Mouse (Mus musculus) heart, postnatal 4 days (tissue): ENCODE data around the gene Chmp4b. TPM values are rescaled to one million over a fixed set of nuclear protein-coding genes. Genes with fewer than 3 reads are reported as not detected.

Source experiments
- DNase-seq: peaks from one replicate; pipeline ENCODE4 v3.0.0; 2021
- total RNA-seq, 2 experiments: library from RNA; stranded (reverse); gene quantifications; 2 replicates each; pipeline ENCODE4 v1.2.3; 2021

Chmp4b gene
- total RNA-seq, 2 experiments from 2014 or later = 133 to 134 TPM

GRCm38 (mm10) chr2:154684901-154685470, 33.5 kb downstream of the Chmp4b start:
- DNase-seq = no peak

GRCm38 (mm10) chr2:154685772-154686171, 34.3 kb downstream of the Chmp4b start:
- DNase-seq = no peak

GRCm38 (mm10) chr2:154686819-154687218, 35.3 kb downstream of the Chmp4b start:
- no peak for DNase-seq

GRCm38 (mm10) chr2:154689391-154689790, 37.9 kb downstream of the Chmp4b start:
- no peak for DNase-seq

- DNase-seq = no peak
Measured at GRCm38 (mm10) chr2:154690959-154691358, 39.5 kb downstream of the Chmp4b start.

- peak; percentile 59 for DNase-seq
Measured at GRCm38 (mm10) chr2:154693186-154693940, 41.9 kb downstream of the Chmp4b start.

GRCm38 (mm10) chr2:154693941-154694256, 42.4 kb downstream of the Chmp4b start:
- DNase-seq = peak; percentile 67

- DNase-seq = no peak
Measured at GRCm38 (mm10) chr2:154695690-154696089, 44.2 kb downstream of the Chmp4b start.

- DNase-seq = no peak
Measured at GRCm38 (mm10) chr2:154696660-154697059, 45.2 kb downstream of the Chmp4b start.

- no peak for DNase-seq
Measured at GRCm38 (mm10) chr2:154699360-154699759, 47.9 kb downstream of the Chmp4b start.

GRCm38 (mm10) chr2:154700177-154700576, 48.7 kb downstream of the Chmp4b start:
- DNase-seq = no peak

- peak; percentile 83 for DNase-seq
Measured at GRCm38 (mm10) chr2:154702637-154703315, 51.3 kb downstream of the Chmp4b start.

- DNase-seq = no peak
Measured at GRCm38 (mm10) chr2:154706526-154707280, 55.2 kb downstream of the Chmp4b start.

GRCm38 (mm10) chr2:154707284-154707683, 55.8 kb downstream of the Chmp4b start:
- no peak for DNase-seq

- DNase-seq = no peak
Measured at GRCm38 (mm10) chr2:154707830-154708385, 56.4 kb downstream of the Chmp4b start.

GRCm38 (mm10) chr2:154711701-154712100, 60.2 kb downstream of the Chmp4b start:
- no peak for DNase-seq

GRCm38 (mm10) chr2:154712271-154712677, 60.8 kb downstream of the Chmp4b start:
- peak; percentile 80 for DNase-seq

- no peak for DNase-seq
Measured at GRCm38 (mm10) chr2:154713083-154713482, 61.6 kb downstream of the Chmp4b start.

- DNase-seq = no peak
Measured at GRCm38 (mm10) chr2:154713964-154714363, 62.5 kb downstream of the Chmp4b start.

GRCm38 (mm10) chr2:154716586-154716985, 65.1 kb downstream of the Chmp4b start:
- no peak for DNase-seq

GRCm38 (mm10) chr2:154717081-154717480, 65.6 kb downstream of the Chmp4b start:
- no peak for DNase-seq

GRCm38 (mm10) chr2:154718855-154719556, 67.5 kb downstream of the Chmp4b start:
- no peak for DNase-seq
